Mouse (Mus musculus) kidney, adult 2 months (tissue): ENCODE measurements around the gene Slu7. TPM values are rescaled to one million over a fixed set of nuclear protein-coding genes. Genes with fewer than 3 reads are reported as not detected.

Experiments
- DNase-seq: peaks from one replicate; pipeline ENCODE4 v3.0.0; 2021
- H3K27ac ChIP-seq: fragments of 200-500 bp; 2 replicates; pipeline ENCODE4 v1.5.1; 2012; ENCODE audit warnings: low read depth, low read length, control low read depth, inconsistent platforms; ENCODE audit not compliant: insufficient read depth
- H3K27me3 ChIP-seq: fragments of 200-500 bp; replicated peaks from 2 replicates; pipeline ENCODE4 v1.6.1; 2012; ENCODE audit warnings: mild to moderate bottlenecking, moderate library complexity, low read length, inconsistent platforms; ENCODE audit not compliant: control insufficient read depth, insufficient read depth
- H3K36me3 ChIP-seq: fragments of 200-500 bp; 2 replicates; pipeline ENCODE4 v1.6.1; 2012; ENCODE audit warnings: mild to moderate bottlenecking, moderate library complexity, low read length, inconsistent platforms; ENCODE audit not compliant: control insufficient read depth, insufficient read depth
- H3K4me1 ChIP-seq: fragments of 200-500 bp; 2 replicates; pipeline ENCODE4 v1.6.1; 2011; ENCODE audit warnings: low read length; ENCODE audit not compliant: control insufficient read depth, insufficient read depth
- H3K4me3 ChIP-seq: fragments of 200-500 bp; 2 replicates; pipeline ENCODE4 v1.5.1; 2011; ENCODE audit warnings: mild to moderate bottlenecking, low read depth, low read length, control low read depth; ENCODE audit not compliant: insufficient read depth
- CTCF ChIP-seq: fragments of 200-500 bp; conservative IDR thresholded peaks from 2 replicates; pipeline ENCODE4 v1.5.1; 2011; ENCODE audit warnings: low read depth, mild to moderate bottlenecking, control low read depth, low read length, moderate library complexity, mixed read lengths; ENCODE audit not compliant: insufficient read depth, insufficient read length
- POLR2A ChIP-seq: fragments of 200-500 bp; IDR thresholded peaks from one replicate; pipeline ENCODE4 v1.6.1; 2011; ENCODE audit warnings: low read depth, low read length, control low read depth
- WGBS: fragments of 180-500 bp; shearing (Covaris S2); methylation state at CpG from one replicate; pipeline ENCODE4 v1.1.7; 2018; 5-methylcytosine and 5-hydroxymethylcytosine counted together
- polyA plus RNA-seq: library from polyadenylated mRNA; depleted of rRNA; stranded (reverse); fragments of >200 nt; gene quantifications from 2 replicates; pipeline ENCODE4 v1.2.3, GENCODE M21; 2012

Gene Slu7
- polyA plus RNA-seq, 1 experiment, result 5.5 TPM

- Histone ChIP-seq H3K4me3 (peak within 1 kb of the TSS; percentile 80), H3K27me3 (no peaks in the 10 kb centered on the region; the same call in 1 of the 2 replicates), H3K27ac (0 out of 2 replicates have a peak within 1 kb of the TSS, but pooled peaks have one; percentile 37), H3K4me1 (no peaks in the 10 kb centered on the region), H3K36me3 (no peaks in the 10 kb centered on the region)
- 4% methylated on average over 24 of the region's 24 CpGs for WGBS
- DNase-seq, result peak; percentile 40
- no peak for TF ChIP-seq POLR2A
- no peak for TF ChIP-seq CTCF
Measured at GRCm38 (mm10) chr11:43474225-43474774, 40.8 kb downstream of the Slu7 start, which contains the start of gene C1qtnf2. C1qtnf2 (plus strand) TSS chr11:43474276.

GRCm38 (mm10) chr11:43479376-43479775, 45.8 kb downstream of the Slu7 start:
- H3K4me3 ChIP-seq, result no peak overlapping the region
- TF ChIP-seq CTCF (no peak), POLR2A (no peak)
- no peak overlapping the region for H3K27ac ChIP-seq
- no peaks in the 10 kb centered on the region for H3K4me1 ChIP-seq
- H3K27me3 ChIP-seq, result no peaks in the 10 kb centered on the region
- 88% methylated on average over 3 of the region's 3 CpGs for WGBS
- H3K36me3 ChIP-seq, result no peaks in the 10 kb centered on the region
- no peak for DNase-seq

GRCm38 (mm10) chr11:43480561-43480960, 47.0 kb downstream of the Slu7 start:
- H3K4me3 ChIP-seq, result no peak overlapping the region
- no peaks in the 10 kb centered on the region for H3K27me3 ChIP-seq
- H3K4me1 ChIP-seq, result no peaks in the 10 kb centered on the region
- H3K27ac ChIP-seq, result no peak overlapping the region
- no peak for DNase-seq
- TF ChIP-seq CTCF, result no peak
- no peak for TF ChIP-seq POLR2A
- WGBS, result 29% methylated on average over 5 of the region's 5 CpGs
- H3K36me3 ChIP-seq, result no peaks in the 10 kb centered on the region

GRCm38 (mm10) chr11:43481672-43482522, 48.4 kb downstream of the Slu7 start:
- Histone ChIP-seq H3K36me3 (no peaks in the 10 kb centered on the region), H3K4me3 (no peak overlapping the region), H3K4me1 (no peaks in the 10 kb centered on the region), H3K27me3 (no peaks in the 10 kb centered on the region), H3K27ac (no peak overlapping the region)
- WGBS, result 52% methylated on average over 3 of the region's 3 CpGs
- DNase-seq, result no peak
- no peak for TF ChIP-seq CTCF
- TF ChIP-seq POLR2A, result no peak

GRCm38 (mm10) chr11:43483122-43483792, 49.7 kb downstream of the Slu7 start:
- no peaks in the 10 kb centered on the region for H3K36me3 ChIP-seq
- H3K4me3 ChIP-seq, result no peak overlapping the region
- no peaks in the 10 kb centered on the region for H3K27me3 ChIP-seq
- peak; percentile 59 for DNase-seq
- TF ChIP-seq POLR2A, result no peak
- TF ChIP-seq CTCF, result no peak
- 53% methylated on average over 6 of the region's 6 CpGs for WGBS
- peak overlapping the region; percentile 78 for H3K27ac ChIP-seq
- H3K4me1 ChIP-seq, result no peaks in the 10 kb centered on the region

- Histone ChIP-seq H3K4me3 (no peak overlapping the region), H3K27ac (peak overlapping the region; percentile 54; the same call in 1 of the 2 replicates), H3K27me3 (no peaks in the 10 kb centered on the region), H3K4me1 (no peaks in the 10 kb centered on the region), H3K36me3 (no peaks in the 10 kb centered on the region)
- WGBS, result 67% methylated on average over 4 of the region's 4 CpGs
- no peak for DNase-seq
- TF ChIP-seq CTCF (no peak), POLR2A (no peak)
Measured at GRCm38 (mm10) chr11:43484057-43484456, 50.5 kb downstream of the Slu7 start.

- no peak for DNase-seq
- Histone ChIP-seq H3K27ac (no peak overlapping the region), H3K36me3 (no peaks in the 10 kb centered on the region), H3K4me1 (no peaks in the 10 kb centered on the region), H3K4me3 (no peak overlapping the region), H3K27me3 (no peaks in the 10 kb centered on the region)
- TF ChIP-seq CTCF (no peak), POLR2A (no peak)
- 60% methylated on average over 11 of the region's 11 CpGs for WGBS
Measured at GRCm38 (mm10) chr11:43484652-43485051, 51.1 kb downstream of the Slu7 start.
